Mouse (Mus musculus): Measurements from ENCODE around the gene Lrrtm4.

Lrrtm4 gene

DNA sequence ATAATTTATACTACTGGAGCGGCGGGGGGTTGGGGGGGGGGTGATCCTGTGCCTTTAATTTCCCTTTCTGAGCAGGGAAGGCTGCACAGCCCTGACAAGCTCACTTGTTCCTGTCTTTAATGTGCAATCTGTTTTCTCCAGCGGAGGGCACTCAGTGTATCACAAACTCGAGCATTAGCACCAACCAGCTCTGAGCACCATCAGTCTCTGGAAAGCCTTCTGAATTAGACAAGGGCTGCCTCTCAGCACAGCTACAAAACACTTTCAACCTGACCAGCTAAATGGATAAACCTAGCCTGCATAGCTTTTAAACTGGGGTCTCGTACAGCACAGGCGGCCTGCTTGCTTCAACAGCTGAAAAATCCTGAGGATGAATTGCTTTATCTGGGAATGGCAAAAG is at the start of gene Lrrtm4:
Lrrtm4 (plus strand) TSS at position 113 of the 400 bp plus-strand sequence.
- no peak for DNase-seq (ENCODE audit: low spot score)

GRCm38 (mm10) chr6:80019189-80019860 is 648 bp downstream of the Lrrtm4 start:
- DNase-seq (ENCODE audit: low spot score) = no peak

GRCm38 (mm10) chr6:80019861-80020230 is 1.2 kb downstream of the Lrrtm4 start:
- no peak for DNase-seq (ENCODE audit: low spot score)

DNA sequence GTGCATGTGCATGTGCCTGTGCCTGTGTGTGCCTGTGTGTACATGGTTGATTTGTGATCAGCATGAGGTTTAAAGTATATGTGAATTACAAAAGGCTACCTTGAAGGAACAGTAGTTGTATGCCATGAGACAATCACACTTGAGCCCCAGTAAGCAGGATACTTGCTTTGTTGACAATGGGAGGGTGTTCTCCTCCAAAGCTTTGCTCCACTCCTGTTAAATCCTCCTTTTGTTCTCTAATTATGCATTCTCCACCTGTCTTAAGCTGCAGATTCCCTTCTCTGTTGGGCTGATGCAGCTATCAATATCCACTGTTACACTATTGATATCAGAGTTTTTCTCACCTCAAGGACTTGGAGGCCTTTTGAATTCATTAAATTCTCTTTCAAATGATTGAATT is 38.2 kb downstream of the Lrrtm4 start:
- DNase-seq (ENCODE audit: low spot score) = no peak

- DNase-seq (ENCODE audit: low spot score) = no peak
These were observed 59.3 kb downstream of the Lrrtm4 start for GRCm38 (mm10) chr6:80078001-80078400.

DNA sequence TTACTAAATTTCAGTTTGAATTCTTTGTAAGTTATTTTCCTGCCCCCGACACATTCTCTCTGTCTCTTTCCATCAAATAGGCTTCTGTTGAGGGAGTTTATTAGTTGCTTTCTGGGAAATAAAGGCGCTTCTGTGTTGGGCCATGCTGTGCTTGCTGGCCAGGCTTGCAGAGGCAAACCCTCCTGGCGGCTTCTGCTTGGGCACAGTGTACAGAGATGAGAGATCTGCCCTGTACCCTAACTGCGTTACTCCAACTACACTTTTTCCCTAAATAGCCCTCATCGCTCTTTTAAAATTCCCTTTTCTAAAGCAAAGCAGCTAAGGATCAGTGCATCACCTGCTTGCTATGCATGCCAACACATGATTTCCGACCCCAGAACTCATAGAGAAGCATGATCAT is 60.6 kb downstream of the Lrrtm4 start:
- DNase-seq (ENCODE audit: low spot score) = no peak

- no peak for DNase-seq (ENCODE audit: low spot score)
These were observed 76.2 kb downstream of the Lrrtm4 start for GRCm38 (mm10) chr6:80094909-80095308.

GRCm38 (mm10) chr6:80105343-80105742 is 86.7 kb downstream of the Lrrtm4 start:
- DNase-seq (ENCODE audit: low spot score) = no peak

GRCm38 (mm10) chr6:80105843-80106242 is 87.2 kb downstream of the Lrrtm4 start:
- no peak for DNase-seq (ENCODE audit: low spot score)

DNA sequence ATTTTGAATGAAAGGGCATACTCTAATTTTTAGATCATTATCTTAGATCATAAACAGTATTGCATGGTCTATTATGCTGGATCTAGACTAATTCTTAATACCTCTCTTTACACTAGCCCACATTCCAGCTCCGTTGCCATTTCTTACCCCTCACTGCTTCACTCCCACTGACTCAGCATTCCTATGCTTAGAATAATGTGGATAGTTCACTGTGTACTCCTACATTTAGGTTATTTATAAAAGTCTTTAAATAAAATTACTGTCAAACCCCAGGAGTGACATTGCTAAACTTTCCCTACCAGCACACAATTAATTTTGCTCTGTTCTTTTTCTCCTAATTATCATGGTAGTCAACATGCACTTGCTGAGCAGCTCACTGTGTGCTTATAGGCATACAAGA is 107.7 kb downstream of the Lrrtm4 start:
- DNase-seq (ENCODE audit: low spot score) = no peak

DNA sequence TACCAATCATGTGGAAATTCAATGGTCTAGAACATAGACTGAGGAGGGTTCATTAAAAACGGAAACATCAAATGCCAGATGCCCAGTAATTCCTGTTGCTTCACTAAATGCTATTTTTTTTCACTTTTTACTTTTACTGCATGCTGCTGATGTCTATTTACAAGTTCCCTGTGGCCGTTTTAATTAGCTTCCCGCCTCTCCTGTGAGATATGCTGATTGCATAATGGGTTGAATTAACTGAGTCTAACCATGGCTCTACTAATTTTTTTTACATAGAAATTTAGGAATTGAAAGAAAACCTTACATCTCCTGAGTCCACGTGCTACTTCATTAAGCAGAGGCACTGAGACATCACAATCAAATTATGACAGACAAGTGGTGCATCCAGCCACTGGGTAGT is 143.9 kb downstream of the Lrrtm4 start:
- DNase-seq (ENCODE audit: low spot score) = no peak

- no peak for DNase-seq (ENCODE audit: low spot score)
These were observed 163.2 kb downstream of the Lrrtm4 start for GRCm38 (mm10) chr6:80181916-80182315.

DNA sequence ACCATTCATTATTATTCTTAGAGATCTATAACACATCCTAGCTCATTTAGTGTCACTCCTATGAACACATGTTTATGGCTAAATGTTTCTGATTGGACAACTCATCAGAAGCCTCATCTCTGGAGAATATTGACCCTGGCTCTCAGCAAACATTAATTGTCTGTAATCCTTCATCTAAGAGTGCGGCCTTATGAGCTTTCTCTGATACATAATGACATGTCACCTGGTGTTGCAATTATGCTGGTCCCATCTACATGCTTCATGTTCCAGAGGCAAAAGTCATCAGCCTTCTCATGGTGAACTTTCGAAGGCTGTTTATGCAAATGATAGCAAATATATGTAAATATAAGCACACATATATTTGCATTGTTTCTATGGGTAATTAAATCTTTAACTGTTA is 163.7 kb downstream of the Lrrtm4 start:
- DNase-seq (ENCODE audit: low spot score) = no peak

- no peak for DNase-seq (ENCODE audit: low spot score)
These were observed 166.9 kb downstream of the Lrrtm4 start for GRCm38 (mm10) chr6:80185489-80186113.

- no peak for DNase-seq (ENCODE audit: low spot score)
These were observed 168.1 kb downstream of the Lrrtm4 start for GRCm38 (mm10) chr6:80186791-80187190.

DNA sequence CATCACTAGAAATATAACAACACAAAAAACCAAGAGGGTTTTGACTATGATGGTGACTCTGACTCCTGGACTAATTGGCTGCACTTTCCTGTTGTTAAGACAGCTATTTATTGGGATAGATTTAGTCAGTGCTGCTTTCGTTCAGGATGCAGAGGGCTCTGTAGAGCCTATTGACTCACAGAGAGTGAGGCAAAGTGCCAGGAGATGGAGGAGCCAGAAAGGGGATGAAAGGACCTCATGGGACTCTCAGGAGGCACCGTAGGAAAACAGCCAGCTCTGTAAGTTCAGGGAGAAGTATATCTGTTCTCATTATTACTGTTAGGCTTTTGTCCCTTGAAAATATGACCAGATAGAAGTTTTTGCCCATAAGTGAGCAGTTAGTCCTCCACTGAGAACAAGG is 190.8 kb downstream of the Lrrtm4 start:
- DNase-seq (ENCODE audit: low spot score) = no peak

GRCm38 (mm10) chr6:80210281-80210680 is 191.6 kb downstream of the Lrrtm4 start:
- no peak for DNase-seq (ENCODE audit: low spot score)

DNA sequence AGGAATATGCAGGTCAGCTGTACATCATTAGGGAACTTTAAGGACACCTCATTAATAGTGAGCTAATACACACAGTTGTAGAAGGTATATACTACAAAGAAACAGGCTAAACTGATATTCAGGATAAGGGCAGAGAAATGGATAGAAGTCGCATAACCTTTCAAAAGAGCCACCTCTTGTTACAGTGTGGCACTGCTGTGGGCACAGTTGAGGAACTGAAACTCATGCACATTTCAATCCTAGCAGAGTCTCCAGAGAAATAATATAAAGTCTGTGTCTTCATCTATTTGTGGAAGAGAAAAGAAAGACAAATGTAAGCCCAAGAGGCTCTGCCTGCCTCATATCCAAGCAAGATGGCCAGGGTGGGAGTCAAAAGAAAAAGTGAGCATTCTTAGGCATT is 242.9 kb downstream of the Lrrtm4 start:
- no peak for DNase-seq (ENCODE audit: low spot score)

- DNase-seq (ENCODE audit: low spot score) = no peak
These were observed 245.3 kb downstream of the Lrrtm4 start for GRCm38 (mm10) chr6:80263972-80264371.

GRCm38 (mm10) chr6:80264584-80264983 is 245.9 kb downstream of the Lrrtm4 start:
- no peak for DNase-seq (ENCODE audit: low spot score)

DNA sequence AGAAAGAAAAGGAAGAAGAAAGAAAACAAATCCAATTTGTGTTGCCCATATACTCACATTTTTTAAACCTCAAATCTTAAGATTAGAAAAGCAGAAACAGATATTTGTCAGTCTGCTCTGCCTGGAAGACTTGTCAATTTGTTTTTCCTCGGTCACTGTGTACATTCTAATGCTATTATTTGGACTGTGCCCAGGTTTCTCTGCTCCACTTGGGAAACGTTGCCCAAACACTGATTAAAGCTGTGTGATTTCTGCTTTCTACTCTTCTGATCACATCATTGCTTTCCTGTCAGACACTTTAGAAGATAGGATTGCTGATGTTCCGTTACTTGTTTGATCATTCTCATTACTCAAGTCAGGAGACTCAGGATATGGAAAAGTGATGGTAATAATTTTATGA is 247.1 kb downstream of the Lrrtm4 start:
- no peak for DNase-seq (ENCODE audit: low spot score)

GRCm38 (mm10) chr6:80286968-80287367 is 268.3 kb downstream of the Lrrtm4 start:
- DNase-seq (ENCODE audit: low spot score) = no peak

DNA sequence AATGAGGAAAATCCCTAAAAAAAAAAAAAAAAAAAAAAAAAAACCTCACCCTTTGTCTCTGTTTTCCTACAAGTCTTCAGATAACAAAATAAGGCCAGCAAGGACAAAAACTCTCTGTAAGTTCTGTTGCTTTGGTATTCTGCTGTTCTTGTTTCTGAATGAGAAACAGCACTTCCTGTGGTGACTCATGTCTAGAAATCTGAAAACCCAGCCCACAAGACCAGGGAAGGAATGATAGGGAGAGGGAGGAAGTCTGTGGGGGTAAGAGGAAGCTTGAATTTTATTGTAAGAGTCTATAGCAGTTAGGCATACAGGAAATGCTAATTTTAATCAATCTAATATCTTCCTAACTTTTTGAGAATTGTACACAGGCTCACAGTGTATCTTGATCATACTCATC is 283.2 kb downstream of the Lrrtm4 start:
- DNase-seq (ENCODE audit: low spot score) = no peak

DNA sequence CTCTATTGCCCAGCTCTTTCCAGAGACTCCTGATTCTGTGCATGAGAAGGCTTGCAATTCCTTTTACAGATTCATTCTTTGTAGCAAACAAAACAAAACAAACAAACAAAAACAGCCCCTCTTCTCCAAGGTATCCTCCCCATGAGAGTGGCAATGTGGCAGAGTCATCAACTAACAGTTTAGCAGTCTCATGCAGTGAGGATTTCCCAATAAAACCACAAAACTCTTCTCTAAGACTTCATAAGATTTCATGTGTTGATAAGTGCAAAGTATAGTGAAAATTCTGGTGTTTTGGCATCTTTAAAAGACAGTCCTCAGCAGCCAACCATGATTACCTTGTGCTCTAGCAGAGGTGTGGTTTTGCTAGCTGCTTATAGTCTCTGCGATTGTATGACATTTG is 284.9 kb downstream of the Lrrtm4 start:
- DNase-seq (ENCODE audit: low spot score) = no peak
